Mouse (Mus musculus): ENCODE results near the gene Sycp2l. TPM values are rescaled to one million over a fixed set of nuclear protein-coding genes. Genes with fewer than 3 reads are reported as not detected.

Sycp2l gene
- total RNA-seq (2014; fragmentation: Nextera tagmentation) (not detected in 2 replicates), total RNA-seq (2017) (not detected in 2 replicates)

DNA sequence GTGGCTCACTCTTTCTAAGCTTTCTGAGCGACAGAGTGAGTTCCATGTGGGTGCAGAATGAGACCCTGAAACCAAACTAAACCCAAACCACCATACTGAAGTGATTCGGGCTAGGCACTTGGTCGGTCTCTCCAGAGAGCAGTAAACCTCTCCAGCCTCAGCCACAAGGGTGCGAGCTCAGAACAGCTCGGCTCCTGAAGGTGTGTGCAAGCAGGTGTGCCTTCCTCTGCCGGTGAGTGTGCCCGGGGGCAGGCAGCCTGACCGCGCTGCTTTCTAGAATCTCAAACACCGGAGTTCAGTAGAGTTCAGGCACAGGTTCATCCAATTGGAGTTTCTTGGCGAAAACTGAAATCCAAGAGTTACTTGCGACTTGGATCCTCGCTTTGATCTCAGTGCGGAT is at the start of gene Sycp2l:
Sycp2l (plus strand) TSS at position 368 of the 400 bp plus-strand sequence.
- ATAC-seq (replicated peaks; ENCODE audit: poor library complexity, severe bottlenecking): no peak

DNA sequence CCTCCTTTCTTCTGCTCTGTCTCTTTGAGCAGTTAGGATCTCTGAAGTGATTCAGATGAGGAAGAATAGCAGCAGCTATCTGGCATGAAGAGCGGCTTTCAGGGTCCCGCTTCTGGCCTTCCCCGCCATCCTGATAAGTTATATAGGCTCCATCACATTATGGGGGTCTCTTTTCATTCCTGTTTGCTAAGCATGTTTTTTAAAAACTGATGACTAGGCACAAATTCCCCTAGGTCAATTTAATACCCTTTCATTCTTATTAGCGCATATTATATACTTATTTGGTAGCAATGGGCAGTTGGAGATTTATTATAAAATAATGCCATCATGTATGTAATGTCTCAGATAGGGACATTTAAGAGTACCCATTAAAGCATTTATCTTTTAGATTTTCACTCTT is 46.5 kb upstream of the Sycp2l start:
- ATAC-seq (replicated peaks; ENCODE audit: poor library complexity, severe bottlenecking): no peak

DNA sequence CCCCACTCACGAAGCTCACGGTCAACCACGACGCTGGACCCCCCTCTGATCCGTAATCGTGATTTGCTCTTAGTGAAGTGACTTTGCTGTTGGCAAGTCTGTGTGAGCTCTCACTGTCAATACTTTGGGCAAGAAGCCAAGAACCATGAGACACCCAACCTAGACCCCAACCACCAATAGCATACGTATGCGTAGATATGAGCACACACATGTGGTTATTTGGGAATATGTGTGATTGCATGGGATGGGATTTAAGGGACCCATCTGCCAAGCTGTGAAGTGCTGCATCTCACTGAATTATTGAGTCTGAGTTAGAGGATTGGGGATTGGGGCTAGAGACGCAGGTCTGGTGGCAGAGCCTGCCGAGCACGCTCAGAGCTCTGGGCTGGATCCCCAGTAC is 42.5 kb upstream of the Sycp2l start:
- no peak for ATAC-seq (replicated peaks; ENCODE audit: poor library complexity, severe bottlenecking)

DNA sequence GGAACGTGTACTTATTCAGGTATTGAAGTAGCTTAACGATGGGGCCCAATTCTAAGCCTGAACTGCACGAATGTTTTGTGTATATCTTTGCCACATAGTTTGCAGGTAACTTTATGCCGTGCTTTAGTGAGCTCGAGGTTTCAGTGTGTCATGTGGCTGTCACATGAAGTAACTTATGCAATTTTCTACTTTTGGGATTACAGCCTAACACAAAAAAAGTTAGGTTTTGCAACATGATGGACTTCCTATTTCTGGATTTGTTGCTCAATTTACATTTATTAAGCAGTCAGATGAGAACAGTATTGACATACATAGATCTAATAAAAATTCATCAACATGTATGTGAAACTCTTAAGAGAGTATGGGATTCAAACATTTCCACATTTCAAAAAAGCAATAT is 40.3 kb upstream of the Sycp2l start:
- ATAC-seq (replicated peaks; ENCODE audit: poor library complexity, severe bottlenecking): peak; percentile 74

DNA sequence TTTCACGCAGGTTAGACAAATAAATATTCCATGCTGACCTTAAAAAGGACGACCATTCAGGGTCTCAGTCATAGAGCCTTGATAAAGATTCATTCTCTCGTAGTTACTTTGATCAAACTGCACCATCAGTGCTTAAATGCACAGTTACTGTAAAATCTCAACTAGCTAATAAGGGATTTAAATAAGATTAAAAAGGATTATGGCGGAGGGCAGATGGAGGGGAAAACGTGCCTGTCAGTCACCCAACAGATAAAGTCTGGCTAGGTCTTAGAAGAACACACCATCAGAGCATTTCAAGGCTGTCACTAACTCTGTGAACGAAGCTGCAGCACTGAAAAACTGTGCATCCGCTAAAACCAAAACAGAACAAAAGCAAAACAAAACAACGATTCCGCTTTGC is 36.2 kb upstream of the Sycp2l start:
- ATAC-seq (replicated peaks; ENCODE audit: poor library complexity, severe bottlenecking): no peak

DNA sequence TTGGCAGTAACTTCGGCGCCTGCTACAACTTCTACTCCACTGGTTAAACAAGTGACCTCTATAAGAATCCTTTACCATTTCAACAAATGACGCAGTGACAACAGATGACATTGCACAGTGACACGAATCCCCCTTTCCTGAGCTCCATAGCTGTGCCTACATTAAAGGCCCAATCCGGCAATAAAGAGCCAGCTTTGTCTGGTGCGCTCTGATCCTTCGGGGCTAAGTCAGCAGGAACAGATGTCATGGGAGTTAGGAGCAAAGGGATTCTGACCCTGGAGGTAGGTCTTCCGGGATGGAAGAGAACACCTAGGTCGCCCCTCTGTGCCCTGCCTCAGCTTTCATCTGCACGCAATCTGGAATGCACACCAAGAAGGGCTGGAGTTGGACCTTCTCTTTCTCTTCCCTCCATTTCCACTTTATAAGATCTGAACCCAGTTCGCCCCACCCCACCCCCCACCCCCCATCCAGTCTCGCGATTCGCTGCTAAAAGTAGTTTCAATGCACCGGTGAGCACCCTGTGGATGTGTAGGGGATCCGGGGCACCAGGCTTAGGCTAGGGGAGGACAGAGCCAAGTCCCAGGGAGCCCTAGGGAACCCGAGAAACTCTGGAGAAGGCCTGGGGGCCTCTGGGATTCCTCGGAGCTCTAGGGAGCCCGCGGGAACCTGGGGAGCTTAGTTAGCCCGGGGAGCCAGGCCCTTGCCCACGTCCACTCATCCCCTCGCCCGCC is 35.3 kb upstream of the Sycp2l start:
- ATAC-seq (replicated peaks; ENCODE audit: poor library complexity, severe bottlenecking): no peak

DNA sequence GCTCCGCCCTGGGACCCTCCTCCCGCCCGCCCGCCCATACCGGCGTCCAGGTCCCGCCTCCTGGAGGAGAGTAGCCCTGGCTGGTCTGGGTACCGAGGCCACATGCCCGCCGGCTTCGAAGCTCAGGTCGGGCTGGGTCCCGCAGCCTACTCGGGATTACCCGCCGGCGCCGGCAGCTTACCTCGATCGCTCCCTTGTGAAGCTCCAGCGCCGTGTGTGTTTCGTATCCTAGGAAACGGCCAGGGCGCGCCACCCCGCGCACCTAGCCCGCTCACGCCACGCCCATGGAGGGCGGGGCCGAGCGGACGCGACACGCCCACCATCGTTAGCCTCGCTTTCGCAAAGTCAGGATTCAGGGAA is 34.7 kb upstream of the Sycp2l start, which contains the start of gene Mak:
Mak (minus strand) TSS at position 286 of the 360 bp plus-strand sequence.
- ATAC-seq (replicated peaks; ENCODE audit: poor library complexity, severe bottlenecking): peak; percentile 83

DNA sequence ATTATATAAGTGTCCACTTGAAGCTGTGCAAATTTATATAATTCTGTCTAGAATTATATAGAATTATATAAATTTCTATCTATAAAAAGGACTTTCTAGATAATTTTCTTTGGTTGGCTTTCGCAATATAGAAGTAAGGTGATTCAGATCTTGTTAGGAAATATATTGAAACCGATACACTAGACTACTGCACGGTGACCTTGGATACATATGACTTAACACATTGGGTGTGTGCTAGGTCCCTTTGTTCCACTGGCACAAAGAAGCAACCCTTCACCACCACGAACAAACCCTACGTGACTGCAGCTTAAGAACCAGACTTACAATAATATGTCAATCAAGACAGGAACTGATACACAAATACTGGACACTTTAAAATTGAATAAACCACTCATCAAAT is 34.2 kb upstream of the Sycp2l start:
- ATAC-seq (replicated peaks; ENCODE audit: poor library complexity, severe bottlenecking): 0 out of 2 replicates have a peak, but pooled peaks have one; percentile 20

DNA sequence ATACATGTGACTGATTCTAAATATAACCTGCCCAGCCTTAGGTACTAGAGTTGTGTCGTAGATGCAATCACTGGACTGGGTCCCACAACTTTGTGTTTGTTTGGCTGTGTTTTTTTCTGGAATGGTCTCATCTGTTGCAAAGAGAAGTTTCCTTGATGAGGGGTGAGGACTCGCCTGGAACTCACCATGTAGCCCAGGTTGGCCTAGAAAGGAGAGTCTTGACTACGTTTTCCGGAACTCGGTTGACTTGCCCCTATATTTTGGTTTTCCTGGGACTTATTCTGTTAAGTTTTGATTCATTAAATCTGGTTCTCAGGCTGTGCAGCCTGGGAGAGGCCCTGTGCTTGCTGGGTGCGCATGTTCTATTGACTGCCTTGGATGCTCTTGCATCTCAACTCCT is 33.4 kb upstream of the Sycp2l start:
- ATAC-seq (replicated peaks; ENCODE audit: poor library complexity, severe bottlenecking): no peak

DNA sequence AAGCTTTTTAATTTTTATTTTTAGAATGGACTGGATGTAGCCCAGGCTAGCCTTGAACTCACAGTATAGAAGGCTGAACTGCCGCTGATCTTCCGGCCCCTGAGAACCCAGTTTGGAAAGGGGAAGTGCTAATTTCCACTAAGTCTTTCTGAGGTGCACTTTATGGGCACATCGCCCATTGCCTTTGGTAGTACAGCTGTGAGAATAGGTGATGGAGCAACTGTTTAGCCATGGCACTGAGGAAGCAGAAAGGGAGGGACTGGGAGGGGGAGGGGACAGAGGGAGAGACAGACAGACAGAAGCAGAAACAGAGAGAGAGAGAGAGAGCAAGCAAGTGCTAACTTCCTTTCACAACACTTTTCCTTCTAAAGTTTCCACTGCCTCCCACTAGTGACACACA is 29.6 kb upstream of the Sycp2l start:
- peak; percentile 91 for ATAC-seq (replicated peaks; ENCODE audit: poor library complexity, severe bottlenecking)

DNA sequence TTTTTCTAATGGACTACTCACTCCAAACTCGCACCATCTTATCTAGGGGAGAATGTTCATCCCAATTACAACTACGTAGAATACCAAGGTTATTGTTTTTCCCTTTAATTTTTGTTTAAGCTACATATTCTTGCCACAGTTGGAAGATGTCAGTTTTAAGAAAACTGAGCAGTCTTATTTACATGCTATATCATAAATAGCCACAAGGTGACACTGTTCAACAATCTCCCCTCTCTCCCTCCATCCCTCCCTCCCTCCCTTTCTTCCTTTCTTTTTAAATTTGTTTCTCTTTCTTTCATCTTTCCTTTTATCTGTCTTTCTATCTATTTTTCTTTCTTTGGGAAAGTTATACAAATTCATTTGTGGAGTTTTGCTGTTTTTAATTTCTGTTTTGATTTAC is 29.0 kb upstream of the Sycp2l start:
- no peak for ATAC-seq (replicated peaks; ENCODE audit: poor library complexity, severe bottlenecking)

DNA sequence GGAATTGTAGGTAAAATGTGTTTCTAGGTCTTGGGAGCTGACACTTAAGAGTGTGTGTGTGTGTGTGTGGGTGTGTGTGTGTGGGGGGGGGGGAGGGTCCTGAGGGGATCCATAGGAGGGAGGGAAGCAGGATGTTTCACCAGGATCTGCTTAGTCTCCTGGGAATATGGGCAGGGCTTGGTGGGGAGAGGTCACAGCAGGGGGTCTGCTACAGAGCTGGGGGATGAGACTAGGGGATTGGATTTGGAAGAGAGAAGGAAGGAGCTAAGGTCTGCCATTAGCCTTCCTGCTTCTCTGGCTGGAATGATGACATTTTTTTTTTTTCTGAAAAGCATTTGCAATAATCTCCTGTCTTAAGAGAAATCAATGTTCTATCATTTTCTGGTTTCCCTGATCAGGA is 25.4 kb upstream of the Sycp2l start:
- no peak for ATAC-seq (replicated peaks; ENCODE audit: poor library complexity, severe bottlenecking)

DNA sequence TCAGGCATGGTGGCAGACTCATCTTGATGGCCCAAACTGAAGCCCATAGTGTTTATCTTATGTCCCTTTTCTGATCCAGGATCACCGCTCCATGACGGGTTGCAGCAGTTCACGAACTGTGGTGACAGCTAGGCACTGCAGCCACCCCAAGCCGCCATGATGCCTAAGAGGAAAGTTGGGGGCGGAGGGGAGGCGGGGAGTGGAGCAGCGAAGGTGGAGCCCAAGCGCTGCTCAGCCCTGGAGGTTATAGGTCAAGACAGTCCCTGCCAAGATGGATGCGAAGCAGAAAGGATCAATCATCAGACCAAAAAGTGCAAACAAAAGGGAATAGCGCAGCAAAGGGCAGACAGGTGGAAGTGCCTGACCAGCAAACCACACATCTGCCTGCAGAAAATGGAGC is 22.8 kb upstream of the Sycp2l start:
- ATAC-seq (replicated peaks; ENCODE audit: poor library complexity, severe bottlenecking): no peak

DNA sequence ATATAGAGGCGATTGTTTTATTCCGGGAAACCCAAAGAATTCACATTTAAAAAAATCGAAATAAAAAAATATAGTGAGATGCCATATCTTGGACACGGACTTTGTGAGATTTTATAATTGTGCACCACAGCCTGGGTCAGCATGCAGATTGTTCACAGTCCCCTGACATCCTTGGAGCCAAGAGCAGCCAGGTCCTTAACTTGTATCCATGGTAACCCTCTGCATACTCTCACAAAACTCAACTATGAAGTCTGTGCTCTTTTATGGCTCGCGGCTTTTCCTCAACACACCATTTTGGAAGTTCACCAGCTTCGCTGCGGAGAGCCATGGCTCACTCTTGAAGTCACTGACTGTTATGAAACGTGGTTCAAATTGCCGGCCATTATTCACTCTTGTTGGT is 19.9 kb upstream of the Sycp2l start:
- ATAC-seq (replicated peaks; ENCODE audit: poor library complexity, severe bottlenecking): no peak

DNA sequence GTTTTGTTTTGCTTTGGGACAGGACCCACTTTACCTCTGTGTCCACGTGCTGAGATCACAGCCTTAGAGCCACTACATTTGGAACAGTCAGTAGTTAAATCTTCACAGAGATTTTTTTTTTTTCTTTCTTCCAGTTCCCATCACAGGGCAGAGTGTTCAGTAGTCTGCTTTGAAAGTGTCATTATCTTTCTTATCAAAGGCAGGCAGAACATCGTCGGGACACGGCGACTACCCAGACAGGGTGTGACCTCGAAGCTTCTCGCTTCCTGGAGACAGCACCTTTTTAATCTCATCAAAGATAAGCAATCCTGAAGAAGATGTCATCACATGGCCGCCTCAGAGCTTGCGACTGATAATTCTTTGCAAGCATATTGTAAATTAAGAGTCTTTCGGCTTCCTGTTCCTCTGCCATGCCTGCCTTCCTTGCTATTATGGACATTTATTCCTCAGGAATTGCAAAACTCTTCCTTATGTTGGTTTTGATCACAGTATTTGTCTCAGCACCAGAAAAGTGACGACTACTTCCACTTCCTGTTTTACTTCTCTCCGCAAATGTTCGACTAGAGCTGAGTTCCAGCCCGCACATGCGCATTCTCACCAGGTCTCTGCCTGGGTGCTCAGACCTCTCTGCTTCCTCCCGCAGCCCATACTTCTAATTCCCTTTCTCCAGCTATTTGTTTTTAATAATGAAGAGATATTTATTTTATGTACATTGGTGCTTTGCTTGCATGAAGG is 16.6 kb upstream of the Sycp2l start:
- ATAC-seq (replicated peaks; ENCODE audit: poor library complexity, severe bottlenecking): peak; percentile 90

DNA sequence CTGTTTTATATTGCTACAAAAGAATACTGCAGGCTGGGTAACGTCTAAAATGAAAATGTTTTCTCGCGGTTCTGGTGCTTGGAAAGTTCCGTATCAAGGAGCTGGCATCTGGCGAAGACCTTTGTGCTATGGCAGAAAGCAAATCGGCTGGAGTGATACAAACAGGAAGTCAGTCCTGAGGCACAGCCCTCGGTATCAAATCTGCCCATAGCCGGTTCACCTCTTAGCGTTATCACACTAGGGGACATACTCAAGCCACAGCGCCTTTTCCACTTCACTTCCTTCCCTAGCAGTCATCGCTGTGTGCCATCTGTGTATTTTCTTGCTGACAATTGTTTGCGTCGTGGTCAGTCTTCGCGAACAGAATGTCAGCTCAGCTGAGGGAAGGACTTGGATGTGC is 15.8 kb upstream of the Sycp2l start:
- peak; percentile 50 for ATAC-seq (replicated peaks; ENCODE audit: poor library complexity, severe bottlenecking)

DNA sequence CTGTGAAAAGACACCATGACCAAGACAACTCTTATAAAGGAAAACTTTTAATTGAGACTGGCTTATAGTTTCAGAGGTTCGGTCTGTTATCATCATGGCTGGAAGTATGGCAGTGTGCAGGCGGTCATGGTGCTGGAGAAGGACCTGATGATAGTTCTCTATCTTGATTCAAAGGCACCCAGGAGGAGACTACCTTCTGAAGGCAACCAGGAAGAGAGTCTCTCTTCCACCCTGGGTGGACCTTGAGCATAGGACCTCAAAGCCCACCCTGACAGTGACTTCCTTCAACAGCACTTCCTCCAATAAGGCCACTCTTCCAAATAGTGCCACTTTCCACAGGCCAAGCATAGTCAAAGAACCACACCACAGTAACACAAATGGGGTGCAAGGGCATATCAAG is 14.1 kb upstream of the Sycp2l start:
- ATAC-seq (replicated peaks; ENCODE audit: poor library complexity, severe bottlenecking): no peak

DNA sequence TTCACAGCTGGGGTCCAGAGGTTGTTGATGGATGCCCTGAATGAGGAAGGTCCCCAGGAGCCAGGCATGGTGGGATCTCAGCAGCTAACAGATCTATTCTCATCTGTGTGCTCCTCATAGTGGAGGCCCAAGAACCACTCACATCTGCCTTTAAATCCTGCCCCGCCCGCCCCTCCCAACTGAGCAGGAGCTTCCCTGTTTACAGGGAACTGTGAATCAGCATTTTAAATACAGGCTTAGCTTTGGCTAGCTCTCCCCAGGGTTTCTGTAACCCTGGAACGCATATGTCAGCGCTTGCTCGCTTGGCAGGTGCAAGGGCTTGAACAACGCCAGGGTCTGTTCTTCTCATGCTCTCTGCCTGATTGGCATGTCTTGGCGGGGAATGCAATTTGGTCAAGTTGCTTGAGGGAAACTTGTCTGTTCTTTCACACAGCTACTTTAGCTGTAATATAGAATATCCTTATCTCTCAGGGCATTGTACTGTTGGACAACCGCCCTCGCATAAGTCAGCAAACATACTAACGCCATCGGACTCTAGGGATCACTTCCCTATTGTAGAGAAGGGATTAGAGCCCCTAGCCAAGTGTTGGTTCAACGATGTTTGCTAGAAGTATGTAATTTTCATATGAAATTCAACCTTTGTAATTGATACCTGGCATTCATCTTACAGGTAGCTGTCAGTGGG is 10.1 kb upstream of the Sycp2l start:
- peak; percentile 27; the same call in 1 of the 2 replicates for ATAC-seq (replicated peaks; ENCODE audit: poor library complexity, severe bottlenecking)

DNA sequence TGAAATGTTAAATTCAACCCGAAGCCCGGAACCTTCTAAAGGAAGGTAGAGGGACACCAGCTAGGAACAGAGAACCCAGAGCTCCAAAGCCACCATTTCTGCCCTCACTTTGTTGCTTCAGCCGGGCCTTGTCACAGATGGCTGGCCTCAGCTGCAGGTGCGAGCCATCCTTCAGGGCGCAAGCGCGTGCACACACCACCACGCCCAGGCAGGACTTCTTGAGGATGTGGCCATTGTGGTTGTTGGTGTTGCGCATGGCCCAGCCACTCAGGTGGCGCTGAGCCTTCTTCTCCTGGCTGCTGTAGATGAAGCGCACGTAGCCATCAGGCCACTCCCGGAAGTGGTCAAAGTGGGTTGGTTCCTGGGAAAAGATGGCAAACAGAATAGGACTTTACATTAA is 8.6 kb upstream of the Sycp2l start:
- ATAC-seq (replicated peaks; ENCODE audit: poor library complexity, severe bottlenecking): 0 out of 2 replicates have a peak, but pooled peaks have one; percentile 7

DNA sequence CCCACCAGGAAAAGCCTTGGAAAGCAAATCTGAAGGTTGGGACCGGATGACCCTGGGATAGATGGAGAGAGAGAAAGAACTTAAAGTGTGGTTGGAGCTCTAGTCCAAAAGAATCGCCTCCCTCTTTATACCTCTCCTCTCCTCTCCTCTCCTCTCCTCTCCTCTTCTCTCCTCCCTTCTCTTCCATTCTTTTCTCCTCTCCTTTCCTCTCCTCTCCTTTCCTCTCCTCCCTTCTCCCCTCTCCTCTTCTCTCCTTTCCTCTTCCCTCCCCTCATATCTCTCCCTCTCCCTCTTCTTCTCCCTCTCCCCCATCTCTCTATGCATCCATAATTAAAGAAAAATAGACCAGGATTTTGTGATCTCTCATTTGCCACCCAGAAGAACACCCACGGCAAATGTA is 3.2 kb upstream of the Sycp2l start, which contains the start of gene Gcm2:
Gcm2 (minus strand) TSS at position 101 of the 400 bp plus-strand sequence.
- no peak for ATAC-seq (replicated peaks; ENCODE audit: poor library complexity, severe bottlenecking)
